Mouse (Mus musculus) heart, embryonic 10.5 days (tissue): ENCODE data around the gene Washc4. TPM values are rescaled to one million over a fixed set of nuclear protein-coding genes. Genes with fewer than 3 reads are reported as not detected.
"Not testable (repeated sequence)": the region's sequence is repeated elsewhere in the genome, so short reads cannot be mapped to it uniquely, and the experiment has no call there.

Experiments used
- DNase-seq: peaks from one replicate; pipeline ENCODE4 v3.0.0-alpha.2; 2017; ENCODE audit warnings: low spot score
- H3K27ac ChIP-seq: fragments of 300-500 bp; sonication (generic); 2 replicates; pipeline ENCODE4 v1.5.1; 2016; ENCODE audit warnings: mild to moderate bottlenecking
- H3K27me3 ChIP-seq: fragments of 300-500 bp; sonication (generic); 2 replicates; pipeline ENCODE4 v1.6.1; 2016; ENCODE audit warnings: mild to moderate bottlenecking; ENCODE audit not compliant: poor library complexity, insufficient read depth, severe bottlenecking
- H3K36me3 ChIP-seq: fragments of 300-500 bp; sonication (generic); 2 replicates; pipeline ENCODE4 v1.6.1; 2016; ENCODE audit warnings: mild to moderate bottlenecking, moderate library complexity
- H3K4me1 ChIP-seq: fragments of 300-500 bp; sonication (generic); 2 replicates; pipeline ENCODE4 v1.6.1; 2016; ENCODE audit warnings: mild to moderate bottlenecking
- H3K4me3 ChIP-seq: fragments of 300-500 bp; sonication (generic); 2 replicates; pipeline ENCODE4 v1.5.1; 2016; ENCODE audit warnings: mild to moderate bottlenecking, moderate library complexity
- H3K9me3 ChIP-seq: fragments of 300-500 bp; sonication (generic); 2 replicates; pipeline ENCODE4 v1.6.1; 2016; ENCODE audit warnings: mild to moderate bottlenecking, moderate library complexity
- WGBS: fragments of 180-500 bp; shearing (Covaris S2); methylation state at CpG from one replicate; pipeline ENCODE4 v1.1.7; 2016; 5-methylcytosine and 5-hydroxymethylcytosine counted together
- polyA plus RNA-seq: library from polyadenylated mRNA; unstranded; fragments of >200 nt; fragmentation: Nextera tagmentation; extraction: Ambion mirVana; gene quantifications from 2 replicates; pipeline ENCODE4 v1.2.1, GENCODE M21; 2016

Washc4 gene
- polyA plus RNA-seq, result 29.6 and 32.1 TPM in 2 replicates

- H3K36me3 ChIP-seq, result peaks cover 11% of the 10 kb centered on the region
- DNase-seq, result peak; percentile 96
- 3% methylated on average over 49 of the region's 49 CpGs for WGBS
Measured at GRCm38 (mm10) chr10:83543439-83544102, at the start of gene Washc4. Gene Washc4 (plus strand): TSS chr10:83543752.

DNA sequence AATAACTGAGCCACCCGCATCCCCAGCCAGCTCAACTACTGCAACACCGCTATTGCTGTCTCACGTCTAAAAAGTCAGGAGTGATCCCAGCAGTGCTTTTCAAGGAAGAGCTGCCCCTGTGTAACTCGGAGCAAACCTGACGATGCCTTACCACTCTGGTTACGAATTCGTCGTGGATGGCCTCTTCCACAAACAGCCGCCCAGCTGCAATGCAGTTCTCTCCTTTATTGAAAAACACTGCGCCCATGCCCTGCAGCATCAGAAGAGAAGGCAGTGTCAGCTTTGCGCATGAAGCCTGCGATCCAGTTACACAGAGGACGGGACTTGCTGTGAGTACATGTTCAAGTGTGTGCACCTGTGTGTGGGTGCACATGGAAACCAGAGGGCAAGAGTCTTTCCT is 46.2 kb upstream of the Washc4 start:
- H3K27me3 ChIP-seq, result no peaks in the 10 kb centered on the region

More at GRCm38 (mm10) chr10:83543439-83544102, at the start of gene Washc4:
- Histone ChIP-seq H3K9me3 (no peaks in the 10 kb centered on the region), H3K4me1 (peaks cover 16% of the 10 kb centered on the region), H3K27ac (peak within 1 kb of the TSS; percentile 97), H3K4me3 (peak within 1 kb of the TSS; percentile 89), H3K27me3 (no peaks in the 10 kb centered on the region)

GRCm38 (mm10) chr10:83508962-83509660 is 34.4 kb upstream of the Washc4 start:
- Histone ChIP-seq H3K27me3 (no peaks in the 10 kb centered on the region), H3K9me3 (peaks cover 4% of the 10 kb centered on the region; the same call in 1 of the 2 replicates), H3K4me1 (no peaks in the 10 kb centered on the region), H3K4me3 (no peak overlapping the region), H3K27ac (no peak overlapping the region), H3K36me3 (peaks cover 10% of the 10 kb centered on the region; the same call in 1 of the 2 replicates)
- 64% methylated on average over 8 of the region's 8 CpGs for WGBS
- no peak for DNase-seq

More for the DNA sequence above, 46.2 kb upstream of the Washc4 start:
- H3K9me3 ChIP-seq, result no peaks in the 10 kb centered on the region
- DNase-seq, result peak; percentile 64
- no peak overlapping the region for H3K4me3 ChIP-seq
- no peaks in the 10 kb centered on the region for H3K4me1 ChIP-seq
- H3K27ac ChIP-seq, result no peak overlapping the region
- no peaks in the 10 kb centered on the region for H3K36me3 ChIP-seq
- WGBS, result 87% methylated on average over 13 of the region's 13 CpGs

- Histone ChIP-seq H3K9me3 (peaks cover 4% of the 10 kb centered on the region; the same call in 1 of the 2 replicates), H3K4me3 (no peak overlapping the region), H3K27ac (no peak overlapping the region), H3K4me1 (no peaks in the 10 kb centered on the region), H3K36me3 (peaks cover 3% of the 10 kb centered on the region; the same call in 1 of the 2 replicates), H3K27me3 (no peaks in the 10 kb centered on the region)
- 71% methylated on average over 5 of the region's 5 CpGs for WGBS
- DNase-seq, result no peak
Measured at GRCm38 (mm10) chr10:83511304-83511703, 32.2 kb upstream of the Washc4 start.

DNA sequence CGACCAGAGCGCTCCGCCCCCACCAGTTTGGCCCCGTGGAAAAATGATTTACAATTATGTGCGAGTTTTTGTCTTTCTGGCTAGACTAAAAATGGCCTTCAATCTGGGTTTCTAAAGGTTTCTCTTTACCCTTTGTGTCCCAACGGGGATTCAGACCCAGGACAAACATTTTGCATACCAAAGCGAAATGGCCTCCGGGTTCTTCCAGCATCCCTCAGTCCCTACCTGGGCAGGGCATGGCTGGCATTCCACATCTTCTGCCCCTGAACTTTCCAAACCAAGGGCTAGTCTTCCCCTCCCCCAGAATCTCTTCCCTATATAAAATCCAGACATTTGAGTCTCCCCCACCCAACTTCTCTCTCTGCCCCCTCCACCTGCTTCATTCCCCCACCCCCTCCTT is 29.8 kb upstream of the Washc4 start:
- Histone ChIP-seq H3K4me3 (no peak overlapping the region), H3K4me1 (no peaks in the 10 kb centered on the region), H3K27me3 (no peaks in the 10 kb centered on the region), H3K9me3 (peaks cover 4% of the 10 kb centered on the region; the same call in 1 of the 2 replicates), H3K27ac (no peak overlapping the region), H3K36me3 (peaks cover 1% of the 10 kb centered on the region; the same call in 1 of the 2 replicates)
- no peak for DNase-seq
- WGBS, result 85% methylated on average over 8 of the region's 8 CpGs

GRCm38 (mm10) chr10:83520990-83521389 is 22.6 kb upstream of the Washc4 start:
- no peaks in the 10 kb centered on the region for H3K27me3 ChIP-seq
- no peaks in the 10 kb centered on the region for H3K4me1 ChIP-seq
- H3K27ac ChIP-seq, result no peak overlapping the region
- no peak overlapping the region for H3K4me3 ChIP-seq
- H3K9me3 ChIP-seq, result no peaks in the 10 kb centered on the region
- 68% methylated on average over 4 of the region's 4 CpGs for WGBS
- H3K36me3 ChIP-seq, result peaks cover 4% of the 10 kb centered on the region; the same call in 1 of the 2 replicates
- no peak for DNase-seq

- not testable (repeated sequence) for H3K4me3 ChIP-seq, H3K9me3 ChIP-seq, H3K27me3 ChIP-seq, H3K27ac ChIP-seq, H3K4me1 ChIP-seq, H3K36me3 ChIP-seq, DNase-seq
Measured at GRCm38 (mm10) chr10:83524238-83524637, 19.3 kb upstream of the Washc4 start.

- WGBS, result 82% methylated on average over 6 of the region's 6 CpGs
- no peaks in the 10 kb centered on the region for H3K27me3 ChIP-seq
- no peaks in the 10 kb centered on the region for H3K9me3 ChIP-seq
- DNase-seq, result no peak
- peaks cover 7% of the 10 kb centered on the region for H3K4me1 ChIP-seq
- H3K36me3 ChIP-seq, result 0 out of 2 replicates have a peak, but pooled peaks cover 2% of the 10 kb centered on the region
- H3K4me3 ChIP-seq, result no peak overlapping the region
- H3K27ac ChIP-seq, result no peak overlapping the region
Measured at GRCm38 (mm10) chr10:83530384-83530967, 13.1 kb upstream of the Washc4 start.

DNA sequence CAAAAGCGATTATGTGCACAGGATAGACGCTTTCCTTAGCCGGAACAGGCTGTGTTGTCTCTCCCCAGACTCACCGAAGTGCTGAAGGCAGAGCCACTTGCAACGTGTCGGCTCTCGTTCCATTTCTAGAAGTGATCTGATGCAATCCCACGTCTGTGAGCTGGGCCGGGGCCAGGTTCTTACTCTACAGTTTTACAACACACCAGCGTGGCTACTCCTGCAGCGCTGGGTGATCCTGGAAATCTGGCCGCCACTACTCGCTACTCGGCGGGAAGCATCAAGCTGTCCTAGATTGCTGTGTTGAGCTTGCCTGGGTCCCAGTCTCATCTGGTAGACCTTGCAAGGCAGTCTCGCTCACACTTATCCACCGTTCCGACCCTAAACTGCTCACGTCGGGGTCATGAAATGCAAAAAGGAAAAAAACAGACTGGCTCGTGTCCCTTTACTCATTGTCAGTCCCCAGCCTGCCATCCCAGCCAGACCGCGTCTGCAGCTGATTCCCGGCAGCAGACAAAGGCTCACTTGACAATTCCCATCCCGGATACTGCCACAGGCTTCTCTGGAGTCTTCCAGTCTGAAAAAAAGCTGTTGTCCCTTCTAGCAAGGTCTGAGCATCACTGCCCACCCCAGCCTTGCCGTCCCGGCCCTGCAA is 10.2 kb upstream of the Washc4 start:
- peak overlapping the region; percentile 76 for H3K27ac ChIP-seq
- peaks cover 7% of the 10 kb centered on the region for H3K4me1 ChIP-seq
- H3K27me3 ChIP-seq, result peaks cover 6% of the 10 kb centered on the region; the same call in 1 of the 2 replicates
- H3K36me3 ChIP-seq, result 0 out of 2 replicates have a peak, but pooled peaks cover 2% of the 10 kb centered on the region
- peak overlapping the region; percentile 79 for H3K4me3 ChIP-seq
- no peaks in the 10 kb centered on the region for H3K9me3 ChIP-seq
- WGBS, result 2% methylated on average over 27 of the region's 27 CpGs
- DNase-seq, result no peak

- Histone ChIP-seq H3K4me3 (peak within 1 kb of the TSS; percentile 79), H3K36me3 (0 out of 2 replicates have a peak, but pooled peaks cover 2% of the 10 kb centered on the region), H3K27me3 (peaks cover 6% of the 10 kb centered on the region; the same call in 1 of the 2 replicates), H3K27ac (peak within 1 kb of the TSS; percentile 76), H3K9me3 (no peaks in the 10 kb centered on the region), H3K4me1 (peaks cover 7% of the 10 kb centered on the region)
- peak; percentile 91 for DNase-seq
- WGBS, result under 1% methylated on average over 21 of the region's 21 CpGs
Measured at GRCm38 (mm10) chr10:83533910-83534283, 9.7 kb upstream of the Washc4 start, which contains the start of gene Aldh1l2. Gene Aldh1l2 (minus strand): TSS chr10:83534140.

GRCm38 (mm10) chr10:83536436-83536835 is 7.1 kb upstream of the Washc4 start:
- no peaks in the 10 kb centered on the region for H3K9me3 ChIP-seq
- H3K36me3 ChIP-seq, result no peaks in the 10 kb centered on the region
- H3K27me3 ChIP-seq, result peaks cover 6% of the 10 kb centered on the region; the same call in 1 of the 2 replicates
- no peak overlapping the region for H3K27ac ChIP-seq
- 2% methylated on average over 1 of the region's 1 CpGs for WGBS
- peaks cover 15% of the 10 kb centered on the region for H3K4me1 ChIP-seq
- no peak for DNase-seq
- no peak overlapping the region for H3K4me3 ChIP-seq

DNA sequence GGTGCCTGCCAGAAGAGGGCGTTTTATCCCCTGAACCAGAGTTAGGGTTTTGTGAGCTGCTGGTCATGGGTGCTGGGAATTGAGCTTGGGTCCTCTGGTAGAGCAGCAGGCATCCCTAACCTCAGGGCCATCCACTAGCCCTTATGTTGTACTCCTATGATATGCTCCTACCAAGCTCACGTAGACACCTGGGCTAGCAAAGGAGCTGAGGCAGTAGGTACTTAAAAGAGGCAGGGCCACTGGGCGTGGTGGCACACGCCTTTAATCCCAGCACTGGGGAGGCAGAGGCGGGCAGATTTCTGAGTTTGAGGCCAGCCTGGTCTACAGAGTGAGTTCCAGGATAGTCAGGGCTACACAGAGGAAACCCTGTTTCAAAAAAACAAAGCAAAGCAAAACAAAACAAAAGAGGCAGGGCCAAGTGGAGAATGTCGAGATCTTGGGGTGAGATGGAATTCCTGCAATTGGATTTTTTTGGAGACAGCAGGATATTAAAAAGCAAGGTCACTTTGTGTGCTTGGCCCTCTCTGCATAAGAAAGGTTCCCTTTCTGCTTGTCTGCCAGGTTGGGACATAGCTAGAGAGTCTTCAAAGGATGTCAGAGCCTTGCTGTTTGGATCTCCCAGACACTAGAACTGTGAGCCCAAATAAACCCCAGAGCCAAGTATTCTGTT is 4.1 kb upstream of the Washc4 start:
- peaks cover 6% of the 10 kb centered on the region; the same call in 1 of the 2 replicates for H3K27me3 ChIP-seq
- H3K9me3 ChIP-seq, result no peaks in the 10 kb centered on the region
- DNase-seq, result no peak
- H3K4me1 ChIP-seq, result 0 out of 2 replicates have a peak, but pooled peaks cover 8% of the 10 kb centered on the region
- 74% methylated on average over 6 of the region's 6 CpGs for WGBS
- H3K36me3 ChIP-seq, result no peaks in the 10 kb centered on the region
- no peak overlapping the region for H3K27ac ChIP-seq
- H3K4me3 ChIP-seq, result no peak overlapping the region
